Mouse (Mus musculus) natural killer cell, adult 2 months (primary cell): ENCODE data around the gene Shroom3.
A peak's percentile ranks its signal among the peaks of the same experiment; 100 is the strongest.

ENCODE experiments used
- DNase-seq, 2 experiments: peaks; one replicate each; pipeline ENCODE4 v3.0.0; 2022; ENCODE audit warnings: low spot score in 2 of 2

The Shroom3 gene

GRCm38 (mm10) chr5:92967906-92968305, 284.7 kb downstream of the Shroom3 start:
- DNase-seq = no peak

- DNase-seq = no peak
Observed at GRCm38 (mm10) chr5:92969443-92969842, 286.2 kb downstream of the Shroom3 start.

GRCm38 (mm10) chr5:92969926-92970325, 286.7 kb downstream of the Shroom3 start:
- no peak for DNase-seq

- DNase-seq = no peak
Observed at GRCm38 (mm10) chr5:92970480-92970879, 287.2 kb downstream of the Shroom3 start.

- no peak for DNase-seq
Observed at GRCm38 (mm10) chr5:92980393-92980792, 297.2 kb downstream of the Shroom3 start.

- DNase-seq = no peak
Observed at GRCm38 (mm10) chr5:92980862-92981261, 297.6 kb downstream of the Shroom3 start.

GRCm38 (mm10) chr5:92982673-92983072, 299.4 kb downstream of the Shroom3 start:
- DNase-seq = peak in 1 of 2 experiments; percentile 8

- no peak for DNase-seq
Observed at GRCm38 (mm10) chr5:92983942-92984341, 300.7 kb downstream of the Shroom3 start.

GRCm38 (mm10) chr5:92984692-92985091, 301.5 kb downstream of the Shroom3 start:
- no peak for DNase-seq

- no peak for DNase-seq
Observed at GRCm38 (mm10) chr5:92985391-92985790, 302.2 kb downstream of the Shroom3 start.

- no peak for DNase-seq
Observed at GRCm38 (mm10) chr5:92986651-92987610, 303.7 kb downstream of the Shroom3 start.

- no peak for DNase-seq
Observed at GRCm38 (mm10) chr5:92987891-92988768, 304.9 kb downstream of the Shroom3 start.

GRCm38 (mm10) chr5:92988769-92989356, 305.6 kb downstream of the Shroom3 start:
- DNase-seq = no peak

- no peak for DNase-seq
Observed at GRCm38 (mm10) chr5:92992106-92992505, 308.9 kb downstream of the Shroom3 start.

GRCm38 (mm10) chr5:92994309-92994708, 311.1 kb downstream of the Shroom3 start:
- no peak for DNase-seq

- DNase-seq = no peak
Observed at GRCm38 (mm10) chr5:92994861-92995260, 311.6 kb downstream of the Shroom3 start.

- DNase-seq = no peak
Observed at GRCm38 (mm10) chr5:92997428-92998120, 314.3 kb downstream of the Shroom3 start.

- DNase-seq = no peak
Observed at GRCm38 (mm10) chr5:92998494-92999016, 315.3 kb downstream of the Shroom3 start.

GRCm38 (mm10) chr5:93000060-93000459, 316.8 kb downstream of the Shroom3 start:
- DNase-seq = no peak

- no peak for DNase-seq
Observed at GRCm38 (mm10) chr5:93000774-93001757, 317.8 kb downstream of the Shroom3 start.
